Mouse (Mus musculus) cortical plate, adult 2 months (tissue): ENCODE results near the gene Acp5. TPM values are rescaled to one million over a fixed set of nuclear protein-coding genes. Genes with fewer than 3 reads are reported as not detected.

ENCODE experiments used
- H3K27ac ChIP-seq: fragments of 200-500 bp; 2 replicates; pipeline ENCODE4 v1.5.1; 2012; ENCODE audit warnings: low read length, control low read depth, inconsistent platforms; ENCODE audit not compliant: insufficient read depth
- H3K4me1 ChIP-seq: fragments of 200-500 bp; 2 replicates; pipeline ENCODE4 v1.6.1; 2011; ENCODE audit warnings: low read length; ENCODE audit not compliant: control insufficient read depth, insufficient read depth
- H3K4me3 ChIP-seq: fragments of 200-500 bp; 2 replicates; pipeline ENCODE4 v1.5.1; 2011; ENCODE audit warnings: mild to moderate bottlenecking, low read length, control low read depth; ENCODE audit not compliant: insufficient read depth
- CTCF ChIP-seq: fragments of 200-500 bp; IDR thresholded peaks from 2 replicates; pipeline ENCODE4 v1.5.1; 2011; ENCODE audit warnings: mild to moderate bottlenecking, control low read depth, low read length; ENCODE audit not compliant: insufficient read depth; ENCODE audit errors: extremely low read depth
- POLR2A ChIP-seq: fragments of 200-500 bp; IDR thresholded peaks from 2 replicates; pipeline ENCODE4 v1.6.1; 2011; ENCODE audit warnings: mild to moderate bottlenecking, low read length, control low read depth; ENCODE audit not compliant: insufficient read depth; ENCODE audit errors: extremely low read depth
- polyA plus RNA-seq: library from polyadenylated mRNA; depleted of rRNA; stranded (reverse); fragments of >200 nt; gene quantifications from 2 replicates; pipeline ENCODE4 v1.2.3, GENCODE M21; 2012; rRNA removed

Gene Acp5
- polyA plus RNA-seq: 0.71 and 0.76 TPM in 2 replicates

- TF ChIP-seq CTCF: no peak
- TF ChIP-seq POLR2A: no peak
- H3K4me1 ChIP-seq: no peaks in the 10 kb centered on the region
- H3K4me3 ChIP-seq: no peak within 1 kb of the TSS
- no peak within 1 kb of the TSS for H3K27ac ChIP-seq
These were observed at the start of gene Acp5 for GRCm38 (mm10) chr9:22135644-22136390. TSS of gene Acp5 (minus strand) at chr9:22135711.

- TF ChIP-seq POLR2A: no peak
- TF ChIP-seq CTCF: no peak
- no peak overlapping the region for H3K27ac ChIP-seq
- no peak overlapping the region for H3K4me3 ChIP-seq
- H3K4me1 ChIP-seq: no peaks in the 10 kb centered on the region
These were observed 36.8 kb upstream of the Acp5 start for GRCm38 (mm10) chr9:22172318-22172717.

- Histone ChIP-seq H3K4me1 (peaks cover 2% of the 10 kb centered on the region; the same call in 1 of the 2 replicates), H3K27ac (no peak overlapping the region), H3K4me3 (no peak overlapping the region)
- TF ChIP-seq POLR2A (no peak), CTCF (no peak)
These were observed 33.8 kb upstream of the Acp5 start for GRCm38 (mm10) chr9:22169327-22169726.

- no peak for TF ChIP-seq CTCF
- TF ChIP-seq POLR2A: no peak
- H3K27ac ChIP-seq: no peak overlapping the region
- peaks cover 2% of the 10 kb centered on the region; the same call in 1 of the 2 replicates for H3K4me1 ChIP-seq
- no peak overlapping the region for H3K4me3 ChIP-seq
These were observed 32.2 kb upstream of the Acp5 start for GRCm38 (mm10) chr9:22167751-22168150.

GRCm38 (mm10) chr9:22166686-22167085, 31.2 kb upstream of the Acp5 start:
- peaks cover 2% of the 10 kb centered on the region; the same call in 1 of the 2 replicates for H3K4me1 ChIP-seq
- no peak overlapping the region for H3K27ac ChIP-seq
- no peak overlapping the region for H3K4me3 ChIP-seq
- TF ChIP-seq POLR2A (no peak), CTCF (no peak)

GRCm38 (mm10) chr9:22165964-22166363, 30.5 kb upstream of the Acp5 start:
- TF ChIP-seq CTCF: no peak
- TF ChIP-seq POLR2A: no peak
- no peak overlapping the region for H3K27ac ChIP-seq
- H3K4me1 ChIP-seq: peaks cover 2% of the 10 kb centered on the region; the same call in 1 of the 2 replicates
- no peak overlapping the region for H3K4me3 ChIP-seq

- H3K27ac ChIP-seq: 0 out of 2 replicates have a peak overlapping the region, but pooled peaks have one; percentile 37
- peak overlapping the region; percentile 49 for H3K4me3 ChIP-seq
- peaks cover 2% of the 10 kb centered on the region; the same call in 1 of the 2 replicates for H3K4me1 ChIP-seq
- TF ChIP-seq POLR2A (peak; percentile 76), CTCF (no peak)
These were observed 29.5 kb upstream of the Acp5 start for GRCm38 (mm10) chr9:22164711-22165668.

GRCm38 (mm10) chr9:22162912-22163311, 27.4 kb upstream of the Acp5 start:
- Histone ChIP-seq H3K27ac (no peak overlapping the region), H3K4me1 (peaks cover 2% of the 10 kb centered on the region; the same call in 1 of the 2 replicates), H3K4me3 (no peak overlapping the region)
- TF ChIP-seq POLR2A: no peak

- peaks cover 5% of the 10 kb centered on the region; the same call in 1 of the 2 replicates for H3K4me1 ChIP-seq
- TF ChIP-seq POLR2A (no peak), CTCF (no peak)
These were observed 26.8 kb upstream of the Acp5 start for GRCm38 (mm10) chr9:22162305-22162704.

More at GRCm38 (mm10) chr9:22162305-22162704, 26.8 kb upstream of the Acp5 start:
- H3K4me3 ChIP-seq: no peak overlapping the region
- no peak overlapping the region for H3K27ac ChIP-seq
